Mouse (Mus musculus) embryonic facial prominence, embryonic 11.5 days (tissue): ENCODE measurements around the gene Ssbp4. TPM values are rescaled to one million over a fixed set of nuclear protein-coding genes. Genes with fewer than 3 reads are reported as not detected.

Source experiments
- ATAC-seq: fragments of 200-750 bp; cut with Nextera tagmentation; replicated peaks from 2 replicates; pipeline ENCODE4 v1.8.0; 2017; ENCODE audit warnings: low read depth; ENCODE audit not compliant: insufficient number of reproducible peaks, low FRiP score, low TSS enrichment
- DNase-seq: peaks from one replicate; pipeline ENCODE4 v3.0.0-alpha.2; 2015; ENCODE audit warnings: low spot score
- H3K27ac ChIP-seq: fragments of 300-500 bp; sonication (generic); replicated peaks from 2 replicates; pipeline ENCODE4 v1.5.1; 2014; ENCODE audit warnings: mild to moderate bottlenecking, low read depth, low read length, control low read depth
- H3K27me3 ChIP-seq: fragments of 300-500 bp; sonication (generic); 2 replicates; pipeline ENCODE4 v1.6.1; 2014; ENCODE audit warnings: mild to moderate bottlenecking, low read length, moderate library complexity, mixed read lengths; ENCODE audit not compliant: control insufficient read depth, insufficient read depth
- H3K36me3 ChIP-seq: fragments of 300-500 bp; sonication (generic); replicated peaks from 2 replicates; pipeline ENCODE4 v1.6.1; 2014; ENCODE audit warnings: low read depth, mild to moderate bottlenecking, low read length, moderate library complexity, mixed read lengths; ENCODE audit not compliant: control insufficient read depth, insufficient read depth
- H3K4me1 ChIP-seq: fragments of 300-500 bp; sonication (generic); 2 replicates; pipeline ENCODE4 v1.6.1; 2014; ENCODE audit warnings: low read length, mixed read lengths; ENCODE audit not compliant: control insufficient read depth, insufficient read depth
- H3K4me2 ChIP-seq: fragments of 300-500 bp; sonication (generic); 2 replicates; pipeline ENCODE4 v1.6.1; 2014; ENCODE audit warnings: low read depth, mild to moderate bottlenecking, control low read depth, low read length, moderate library complexity
- H3K4me3 ChIP-seq: fragments of 300-500 bp; sonication (generic); 2 replicates; pipeline ENCODE4 v1.5.1; 2014; ENCODE audit warnings: low read depth, low read length, control low read depth
- H3K9ac ChIP-seq: fragments of 300-500 bp; sonication (generic); replicated peaks from 2 replicates; pipeline ENCODE4 v1.6.1; 2014; ENCODE audit warnings: mild to moderate bottlenecking, control low read depth, low read length
- H3K9me3 ChIP-seq: fragments of 300-500 bp; sonication (generic); replicated peaks from 2 replicates; pipeline ENCODE4 v1.6.1; 2016; ENCODE audit warnings: mild to moderate bottlenecking, low read length, inconsistent platforms, mixed read lengths; ENCODE audit not compliant: control insufficient read depth
- WGBS: fragments of 180-500 bp; shearing (Covaris S2); extraction: QIAGEN DNeasy Blood & Tissue Kit; methylation state at CpG from one replicate; pipeline ENCODE4 v1.1.7; 2014; 5-methylcytosine and 5-hydroxymethylcytosine counted together
- polyA plus RNA-seq: library from polyadenylated mRNA; unstranded; fragments of >200 nt; fragmentation: Nextera tagmentation; extraction: Ambion mirVana; gene quantifications from 2 replicates; pipeline ENCODE4 v1.2.1, GENCODE M21; 2014

Ssbp4 gene
- polyA plus RNA-seq, 1 experiment from 2014 or later, result 108 TPM

DNA sequence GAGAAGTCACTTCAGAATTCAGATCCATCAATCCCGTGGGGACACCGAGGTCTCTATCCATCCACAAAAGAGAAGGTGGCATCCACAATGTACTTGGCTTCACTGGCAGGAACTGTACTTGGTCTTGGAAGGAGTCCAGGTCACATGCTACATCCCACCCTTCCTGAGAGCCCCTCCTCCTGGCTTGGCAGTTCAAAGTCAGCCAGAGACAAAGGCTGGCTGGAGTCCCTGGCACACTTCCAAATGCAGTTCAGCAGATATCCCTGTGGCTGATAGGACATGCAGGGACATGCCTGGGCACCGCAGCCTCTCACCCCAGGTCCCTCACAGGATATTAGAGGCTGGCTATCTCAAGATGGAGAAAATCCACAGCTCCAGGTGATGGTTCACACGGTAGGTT lies 40.7 kb upstream of the Ssbp4 start:
- no peaks in the 10 kb centered on the region for H3K9me3 ChIP-seq
- peak; percentile 50 for DNase-seq
- H3K4me3 ChIP-seq, result no peak overlapping the region
- peaks cover 8% of the 10 kb centered on the region for H3K4me1 ChIP-seq
- H3K27ac ChIP-seq, result no peak overlapping the region
- ATAC-seq, result no peak
- H3K36me3 ChIP-seq, result no peaks in the 10 kb centered on the region; the same call in 1 of the 2 replicates
- H3K4me2 ChIP-seq, result no peak overlapping the region
- H3K9ac ChIP-seq, result no peak overlapping the region
- H3K27me3 ChIP-seq, result no peaks in the 10 kb centered on the region
- WGBS, result 88% methylated on average over 4 of the region's 4 CpGs

DNA sequence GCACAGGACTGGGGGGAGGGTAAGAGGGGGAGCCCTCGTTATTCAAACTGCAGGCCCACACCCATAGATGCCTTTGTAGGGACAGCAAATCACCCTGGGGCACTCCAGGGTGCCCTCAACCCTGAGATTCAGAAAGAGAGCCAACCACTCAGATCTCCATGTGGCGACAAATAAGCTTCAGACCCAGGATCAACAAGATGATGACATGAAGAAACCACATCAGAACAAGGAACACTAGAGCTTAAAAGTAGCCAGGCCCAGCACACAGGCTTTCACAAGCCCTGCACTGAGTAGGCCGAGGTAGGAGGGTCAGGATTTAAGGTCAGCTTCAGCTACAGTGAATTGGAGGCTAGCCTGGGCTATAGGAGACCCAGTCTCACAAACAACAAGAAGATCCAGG lies 40.2 kb upstream of the Ssbp4 start:
- H3K27me3 ChIP-seq, result no peaks in the 10 kb centered on the region
- 58% methylated on average over 3 of the region's 3 CpGs for WGBS
- ATAC-seq, result no peak
- H3K9ac ChIP-seq, result no peak overlapping the region
- H3K4me3 ChIP-seq, result no peak overlapping the region
- no peak overlapping the region for H3K27ac ChIP-seq
- H3K9me3 ChIP-seq, result no peaks in the 10 kb centered on the region
- H3K4me2 ChIP-seq, result no peak overlapping the region
- no peak for DNase-seq
- H3K4me1 ChIP-seq, result peaks cover 8% of the 10 kb centered on the region
- no peaks in the 10 kb centered on the region; the same call in 1 of the 2 replicates for H3K36me3 ChIP-seq

DNA sequence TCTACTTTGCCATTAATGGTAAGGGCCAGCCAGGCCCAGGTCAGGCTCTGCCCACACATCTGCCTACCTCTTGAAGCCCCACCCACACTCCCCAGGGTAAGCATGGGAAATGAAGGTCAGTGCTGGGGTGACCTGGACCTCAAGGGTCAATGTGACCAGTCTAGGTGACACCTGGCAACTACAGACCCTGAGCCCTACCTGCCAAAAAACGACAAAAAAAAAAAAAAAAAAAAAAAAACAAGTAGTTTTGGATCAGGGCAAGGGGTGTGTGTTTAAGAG lies 39.4 kb upstream of the Ssbp4 start:
- H3K27me3 ChIP-seq, result no peaks in the 10 kb centered on the region
- H3K4me3 ChIP-seq, result no peak overlapping the region
- ATAC-seq (no peak), DNase-seq (no peak)
- no peak overlapping the region for H3K9ac ChIP-seq
- no peak overlapping the region for H3K4me2 ChIP-seq
- H3K9me3 ChIP-seq, result no peaks in the 10 kb centered on the region
- H3K27ac ChIP-seq, result no peak overlapping the region
- H3K36me3 ChIP-seq, result no peaks in the 10 kb centered on the region; the same call in 1 of the 2 replicates
- 36% methylated on average over 1 of the region's 1 CpGs for WGBS
- H3K4me1 ChIP-seq, result peaks cover 8% of the 10 kb centered on the region

DNA sequence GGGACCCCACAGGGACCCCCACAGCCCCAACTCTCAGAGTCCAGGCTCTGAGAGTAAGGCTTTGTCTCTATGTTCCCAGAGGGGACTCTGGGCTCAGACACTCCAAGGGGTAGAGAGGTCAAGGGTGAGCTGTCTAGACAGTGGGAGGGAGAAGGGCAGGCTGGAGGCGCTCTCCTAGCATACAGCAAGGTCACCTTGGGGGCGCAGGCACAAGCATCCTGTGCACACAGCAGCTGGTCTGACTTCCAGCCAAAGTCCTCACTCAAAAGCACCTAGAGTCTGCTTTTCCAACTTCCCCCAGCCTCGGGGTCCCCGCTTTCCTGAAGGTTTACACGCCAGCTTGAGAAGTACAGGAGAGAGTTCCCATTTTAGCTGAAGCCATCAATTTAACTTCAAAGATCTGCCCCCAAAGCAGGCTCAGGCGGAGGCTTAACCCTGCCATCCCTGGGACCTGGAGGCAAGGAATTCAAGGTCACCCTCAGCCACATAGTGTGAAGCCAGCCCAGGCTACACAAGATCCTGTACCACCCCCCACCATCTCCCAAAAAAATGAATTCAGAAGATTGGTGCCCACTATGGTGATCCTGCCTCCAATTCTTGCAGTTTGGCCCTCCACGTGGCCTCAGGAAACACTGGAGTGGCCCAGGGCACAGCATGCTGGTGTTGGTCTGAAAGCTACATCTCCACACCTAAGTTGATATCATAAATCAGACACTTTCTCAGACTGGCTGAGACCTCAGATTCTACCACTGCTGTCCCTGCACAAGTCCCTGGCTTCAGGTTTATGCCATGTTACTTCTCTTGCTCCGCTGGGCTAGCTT lies 38.9 kb upstream of the Ssbp4 start:
- H3K9me3 ChIP-seq, result no peaks in the 10 kb centered on the region
- no peaks in the 10 kb centered on the region; the same call in 1 of the 2 replicates for H3K36me3 ChIP-seq
- no peak overlapping the region for H3K4me3 ChIP-seq
- H3K4me1 ChIP-seq, result peaks cover 8% of the 10 kb centered on the region
- H3K27me3 ChIP-seq, result no peaks in the 10 kb centered on the region
- peak overlapping the region; percentile 49 for H3K27ac ChIP-seq
- ATAC-seq (no peak), DNase-seq (peak; percentile 49)
- WGBS, result 36% methylated on average over 8 of the region's 8 CpGs
- H3K4me2 ChIP-seq, result no peak overlapping the region
- peak overlapping the region; percentile 28; the same call in 1 of the 2 replicates for H3K9ac ChIP-seq

DNA sequence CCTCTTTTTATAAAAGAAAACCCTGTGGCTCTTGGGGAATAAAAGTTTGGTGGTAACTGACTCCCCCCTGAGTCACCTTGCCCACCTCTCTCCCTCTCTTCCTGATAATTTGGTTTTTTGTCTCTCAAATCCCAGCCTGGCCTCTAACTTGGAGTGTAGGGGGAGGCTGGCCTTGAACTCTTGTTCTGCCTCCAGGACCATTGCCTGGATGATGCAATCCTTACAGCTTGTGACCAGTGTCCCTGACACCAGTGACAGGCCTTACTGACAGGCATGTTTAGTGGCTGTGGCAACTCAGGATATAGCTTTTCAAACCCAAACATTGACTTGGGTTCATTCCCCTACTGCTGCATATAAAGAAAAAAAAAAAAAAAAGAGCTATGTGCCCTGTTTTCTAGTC lies 38.1 kb upstream of the Ssbp4 start:
- no peak overlapping the region for H3K4me2 ChIP-seq
- no peaks in the 10 kb centered on the region for H3K9me3 ChIP-seq
- H3K4me1 ChIP-seq, result peaks cover 8% of the 10 kb centered on the region
- no peak overlapping the region for H3K9ac ChIP-seq
- DNase-seq (no peak), ATAC-seq (no peak)
- H3K36me3 ChIP-seq, result no peaks in the 10 kb centered on the region; the same call in 1 of the 2 replicates
- H3K4me3 ChIP-seq, result no peak overlapping the region
- no peak overlapping the region for H3K27ac ChIP-seq
- no peaks in the 10 kb centered on the region for H3K27me3 ChIP-seq

DNA sequence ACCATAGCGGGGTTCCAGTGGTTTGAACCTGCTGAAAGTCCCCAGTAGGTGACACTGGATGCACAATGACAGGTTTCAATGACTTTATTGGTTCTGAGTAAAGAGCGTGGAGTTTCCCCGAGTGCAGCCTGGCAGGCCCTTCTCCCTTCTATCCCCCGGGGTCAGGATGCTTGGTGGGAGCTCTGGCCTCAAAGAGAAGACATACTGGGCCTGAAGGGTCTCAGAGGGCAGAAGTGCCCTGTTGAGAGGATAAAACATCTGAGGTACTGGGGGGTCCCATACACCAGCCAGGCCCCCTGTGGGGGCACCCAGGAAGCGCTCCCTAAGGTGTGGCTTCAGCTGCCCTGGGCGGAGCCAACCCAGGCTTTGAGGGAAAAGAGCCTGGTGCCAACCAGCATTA lies 37.7 kb upstream of the Ssbp4 start:
- H3K27me3 ChIP-seq, result no peaks in the 10 kb centered on the region
- peaks cover 8% of the 10 kb centered on the region for H3K4me1 ChIP-seq
- no peak for DNase-seq
- H3K4me3 ChIP-seq, result no peak overlapping the region
- H3K9ac ChIP-seq, result no peak overlapping the region
- no peaks in the 10 kb centered on the region for H3K9me3 ChIP-seq
- WGBS, result 82% methylated on average over 6 of the region's 6 CpGs
- no peak overlapping the region for H3K27ac ChIP-seq
- no peak for ATAC-seq
- H3K4me2 ChIP-seq, result no peak overlapping the region
- no peaks in the 10 kb centered on the region; the same call in 1 of the 2 replicates for H3K36me3 ChIP-seq

DNA sequence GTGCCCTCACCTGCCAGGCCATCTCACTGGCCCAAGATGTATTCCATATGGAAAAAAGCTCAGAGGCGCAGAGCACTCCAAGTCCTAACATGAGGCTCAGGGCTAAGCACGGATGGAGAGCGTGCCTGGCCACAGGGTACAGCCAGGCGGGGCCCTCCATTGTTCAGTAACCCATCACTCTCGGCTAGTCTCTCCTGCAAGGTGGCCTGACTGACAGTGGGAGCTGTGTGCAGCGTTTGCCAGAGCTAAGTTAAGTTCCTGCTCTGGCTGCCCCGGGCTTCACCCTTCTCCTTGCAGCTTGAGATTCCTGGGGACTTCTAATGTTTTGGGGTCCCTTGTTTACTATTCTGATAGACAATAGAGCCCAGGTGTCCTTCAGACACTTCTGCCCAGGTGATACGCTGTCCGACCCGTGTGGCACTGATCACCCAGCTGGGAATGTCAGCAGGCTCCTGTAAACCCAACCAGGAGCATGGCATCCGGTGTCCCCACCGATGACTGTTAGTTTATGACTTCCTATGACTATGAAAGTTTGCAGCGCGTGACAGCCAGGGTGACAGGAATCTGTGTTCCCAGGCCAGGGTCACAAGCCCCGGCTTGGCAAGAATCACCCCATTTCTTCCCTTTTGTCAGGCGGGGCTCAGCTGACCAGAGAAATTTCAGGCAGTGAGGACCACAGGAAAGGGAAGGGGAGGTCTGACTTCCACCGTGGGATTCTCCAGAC lies 37.0 kb upstream of the Ssbp4 start:
- no peaks in the 10 kb centered on the region for H3K9me3 ChIP-seq
- no peaks in the 10 kb centered on the region for H3K27me3 ChIP-seq
- H3K4me1 ChIP-seq, result peaks cover 8% of the 10 kb centered on the region
- ATAC-seq (no peak), DNase-seq (no peak)
- no peak overlapping the region for H3K9ac ChIP-seq
- no peak overlapping the region for H3K4me2 ChIP-seq
- no peak overlapping the region for H3K4me3 ChIP-seq
- H3K27ac ChIP-seq, result no peak overlapping the region
- WGBS, result 57% methylated on average over 17 of the region's 17 CpGs
- no peaks in the 10 kb centered on the region; the same call in 1 of the 2 replicates for H3K36me3 ChIP-seq

DNA sequence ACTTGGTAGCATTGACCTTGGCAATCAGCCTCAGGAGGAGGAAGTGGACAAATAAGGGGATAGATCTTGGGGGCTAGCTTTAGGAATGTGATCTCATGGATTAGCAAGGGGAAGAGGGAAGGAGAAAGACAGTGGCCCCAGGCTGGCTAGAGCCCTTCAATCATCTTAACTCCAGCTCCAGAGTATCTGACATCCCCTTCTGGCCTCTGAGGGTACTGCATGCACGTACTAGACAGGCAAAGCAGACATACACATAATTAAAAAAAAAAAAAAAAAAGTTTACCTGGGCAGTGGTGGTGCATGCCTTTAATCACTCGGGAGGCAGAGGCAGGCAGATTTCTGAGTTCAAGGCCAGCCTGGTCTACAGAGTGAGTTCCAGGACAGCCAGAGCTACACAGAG lies 35.4 kb upstream of the Ssbp4 start:
- H3K4me3 ChIP-seq, result no peak overlapping the region
- no peaks in the 10 kb centered on the region for H3K27me3 ChIP-seq
- no peak overlapping the region for H3K4me2 ChIP-seq
- DNase-seq (no peak), ATAC-seq (no peak)
- 88% methylated on average over 2 of the region's 2 CpGs for WGBS
- no peak overlapping the region for H3K9ac ChIP-seq
- H3K4me1 ChIP-seq, result peaks cover 8% of the 10 kb centered on the region
- no peak overlapping the region for H3K27ac ChIP-seq
- no peaks in the 10 kb centered on the region for H3K36me3 ChIP-seq
- H3K9me3 ChIP-seq, result no peaks in the 10 kb centered on the region
